Mouse (Mus musculus): ENCODE measurements around the gene Cybb. TPM values are rescaled to one million over a fixed set of nuclear protein-coding genes. Genes with fewer than 3 reads are reported as not detected.
"Not testable (repeated sequence)": the region's sequence is repeated elsewhere in the genome, so short reads cannot be mapped to it uniquely, and the experiment has no call there.

Cybb gene
- polyA plus RNA-seq (2017; shearing (Covaris generic)): 10 to 100 TPM; 40.8 to 48.7 TPM

- no peak for ATAC-seq
Observed at GRCm38 (mm10) chrX:9487671-9488070, at the start of gene Cybb. Cybb (minus strand) TSS chrX:9487771.

DNA sequence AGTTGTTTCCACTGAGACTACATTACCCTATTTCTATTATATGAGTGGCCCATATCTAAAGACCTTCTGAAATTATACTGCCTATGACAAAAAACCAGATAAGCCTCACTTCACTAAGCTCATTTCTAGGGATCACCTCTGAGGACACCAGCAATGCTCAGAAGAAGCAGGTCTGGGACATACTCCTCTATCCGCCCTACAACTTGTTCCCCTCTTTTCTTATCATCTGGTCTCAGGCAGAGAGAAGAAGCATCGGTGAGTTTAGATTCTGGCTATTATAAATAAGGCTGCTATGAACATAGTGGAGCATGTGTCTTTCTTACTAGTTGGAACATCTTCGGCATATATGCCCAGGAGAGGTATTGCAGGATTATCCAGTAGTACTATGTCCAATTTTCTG is 49.3 kb upstream of the Cybb start:
- no peak for ATAC-seq

DNA sequence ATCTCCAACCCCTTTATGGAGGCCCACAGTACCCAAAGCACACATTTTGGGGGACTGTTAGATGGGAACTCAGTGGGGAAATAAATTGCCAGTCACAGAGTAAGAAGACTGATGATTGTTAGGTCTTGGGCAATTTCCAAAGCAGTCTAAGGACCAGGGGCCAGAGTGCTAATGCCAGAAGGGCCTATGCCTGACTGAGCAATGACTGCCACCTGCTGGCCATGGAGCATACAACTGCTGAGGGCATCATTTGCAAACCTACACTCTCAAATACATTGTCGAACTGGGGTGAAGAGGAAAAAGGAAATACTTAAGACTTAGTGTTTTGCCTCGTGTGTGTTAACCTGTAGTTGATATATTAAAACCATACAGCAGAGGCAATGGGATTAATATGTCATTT is 32.4 kb upstream of the Cybb start:
- peak; percentile 77 for ATAC-seq

- not testable (repeated sequence) for ATAC-seq
Observed at GRCm38 (mm10) chrX:9517531-9517930, 30.0 kb upstream of the Cybb start.

GRCm38 (mm10) chrX:9475036-9475435 is 12.5 kb downstream of the Cybb start:
- not testable (repeated sequence) for ATAC-seq

DNA sequence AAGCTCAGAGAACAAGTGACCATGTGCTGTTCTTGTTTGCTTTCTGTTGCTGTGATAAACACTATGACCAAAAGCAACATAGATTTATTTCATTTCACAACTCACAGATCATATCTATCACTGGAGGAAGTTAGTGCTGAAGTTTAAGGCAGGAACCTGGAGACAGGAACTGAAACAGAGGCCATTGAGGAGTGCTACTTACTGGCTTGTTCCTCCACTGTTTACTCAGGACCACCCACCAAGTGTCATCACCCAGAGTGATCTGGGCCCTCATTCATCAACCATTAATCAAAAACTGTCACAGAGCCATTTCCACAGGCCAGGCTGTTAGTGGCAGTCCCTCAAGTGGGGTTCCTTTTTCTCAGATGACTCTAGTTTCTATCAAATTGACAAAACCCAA is 13.1 kb downstream of the Cybb start:
- ATAC-seq: no peak

DNA sequence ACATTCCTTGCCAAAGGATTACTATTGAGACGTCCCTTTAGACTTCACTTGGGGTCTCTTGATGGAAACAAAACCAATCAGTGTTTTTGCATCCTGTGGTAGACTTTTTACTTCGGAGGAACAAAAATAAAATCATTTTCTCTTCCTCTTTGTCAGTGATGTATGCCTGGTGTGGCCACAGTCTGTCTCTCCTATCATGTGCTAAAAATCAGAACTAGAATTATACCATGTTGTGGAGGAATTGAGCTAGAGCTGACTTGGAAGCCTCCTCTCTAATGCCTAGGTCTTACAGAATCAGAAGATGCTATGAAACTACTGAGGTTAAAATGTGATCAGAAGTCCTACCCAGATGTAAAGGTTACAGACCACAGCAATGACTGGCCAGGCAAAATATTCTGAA is 13.8 kb downstream of the Cybb start:
- ATAC-seq: no peak

GRCm38 (mm10) chrX:9470811-9471388 is 16.7 kb downstream of the Cybb start:
- peak; percentile 85 for ATAC-seq

GRCm38 (mm10) chrX:9469100-9469499 is 18.5 kb downstream of the Cybb start:
- no peak for ATAC-seq

- ATAC-seq: peak; percentile 15
Observed at GRCm38 (mm10) chrX:9467020-9467419, 20.6 kb downstream of the Cybb start.

DNA sequence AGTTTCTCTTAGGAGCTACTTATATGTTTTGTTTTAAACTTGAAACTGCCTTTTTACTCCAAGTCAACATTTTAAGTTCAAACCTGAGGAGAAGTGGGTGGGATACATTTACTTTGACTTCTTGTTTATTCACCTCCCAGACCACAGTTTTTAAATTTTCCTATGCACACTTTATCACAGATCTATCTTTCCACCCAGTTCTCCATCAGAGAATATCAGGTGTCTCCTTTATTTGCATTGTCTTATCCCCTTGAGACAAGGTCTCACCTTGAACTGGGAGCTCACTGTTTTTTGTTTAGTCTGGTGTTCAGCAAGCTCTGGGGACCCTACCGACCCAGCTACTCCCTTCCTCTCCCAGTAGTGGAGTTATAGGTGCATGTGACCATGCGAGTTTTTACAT is 21.7 kb downstream of the Cybb start:
- no peak for ATAC-seq

- no peak for ATAC-seq
Observed at GRCm38 (mm10) chrX:9462671-9463070, 24.9 kb downstream of the Cybb start.

DNA sequence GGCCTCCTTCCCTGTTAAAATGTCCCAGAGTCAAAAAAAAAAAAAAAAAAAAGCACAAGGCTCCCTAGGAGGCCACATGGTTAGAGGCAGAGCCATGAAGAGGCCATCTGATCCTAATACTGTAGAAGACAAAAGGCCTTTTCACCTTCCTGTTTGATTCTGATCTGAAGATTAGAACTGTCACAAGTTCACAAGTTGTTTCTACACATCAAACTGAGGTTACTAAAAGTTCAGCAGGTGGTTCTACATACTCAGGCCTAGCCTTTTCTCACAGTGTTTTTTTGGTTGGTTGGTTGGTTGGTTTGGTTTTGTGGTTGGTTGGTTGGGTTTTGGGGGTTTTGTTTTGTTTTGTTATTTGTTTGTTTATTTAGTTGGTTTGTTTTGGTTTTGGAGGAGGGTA is 26.2 kb downstream of the Cybb start:
- peak; percentile 93 for ATAC-seq

- ATAC-seq: no peak
Observed at GRCm38 (mm10) chrX:9460387-9460930, 27.1 kb downstream of the Cybb start.

- no peak for ATAC-seq
Observed at GRCm38 (mm10) chrX:9452375-9452774, 35.2 kb downstream of the Cybb start.

DNA sequence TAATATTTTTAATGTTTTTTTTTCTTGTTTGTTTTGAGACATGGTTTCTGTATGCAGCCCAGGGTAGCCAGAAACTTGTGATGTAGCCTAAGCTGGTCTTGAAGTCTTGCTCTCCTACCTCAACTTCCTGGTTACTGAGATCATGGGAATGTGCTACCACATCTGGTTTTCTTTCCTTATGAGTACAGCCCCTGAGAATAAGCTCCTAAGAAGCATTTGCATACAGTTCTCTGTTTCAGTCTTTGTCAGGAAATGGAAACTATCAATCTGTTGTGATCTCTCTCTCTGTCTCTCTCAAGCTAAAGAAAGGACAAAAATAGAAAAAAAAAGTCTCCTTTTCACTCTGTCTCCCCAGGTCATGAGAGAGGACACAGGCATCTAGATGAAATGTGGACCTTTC is 40.3 kb downstream of the Cybb start:
- peak; percentile 45 for ATAC-seq

- ATAC-seq: no peak
Observed at GRCm38 (mm10) chrX:9441102-9441501, 46.5 kb downstream of the Cybb start.

- ATAC-seq: peak; percentile 20
Observed at GRCm38 (mm10) chrX:9440556-9440955, 47.0 kb downstream of the Cybb start.

DNA sequence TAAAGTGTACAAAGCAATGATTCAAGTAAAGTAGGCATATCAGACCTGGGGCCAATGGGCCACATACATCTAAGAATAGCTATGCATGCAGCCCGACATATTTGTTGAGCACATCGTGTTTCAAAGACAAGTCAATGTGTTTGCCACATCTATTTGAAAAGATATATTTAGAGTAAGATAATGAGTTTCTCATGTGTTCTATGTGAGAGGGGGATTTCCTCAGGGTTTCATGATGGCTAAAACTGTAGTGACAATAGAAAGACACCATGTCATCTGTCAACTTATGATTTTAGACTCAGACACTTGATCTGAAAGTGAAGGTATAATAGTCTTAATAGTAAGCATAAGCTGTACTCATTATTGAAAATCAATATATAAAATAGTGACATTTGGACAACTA is 48.3 kb downstream of the Cybb start:
- no peak for ATAC-seq

DNA sequence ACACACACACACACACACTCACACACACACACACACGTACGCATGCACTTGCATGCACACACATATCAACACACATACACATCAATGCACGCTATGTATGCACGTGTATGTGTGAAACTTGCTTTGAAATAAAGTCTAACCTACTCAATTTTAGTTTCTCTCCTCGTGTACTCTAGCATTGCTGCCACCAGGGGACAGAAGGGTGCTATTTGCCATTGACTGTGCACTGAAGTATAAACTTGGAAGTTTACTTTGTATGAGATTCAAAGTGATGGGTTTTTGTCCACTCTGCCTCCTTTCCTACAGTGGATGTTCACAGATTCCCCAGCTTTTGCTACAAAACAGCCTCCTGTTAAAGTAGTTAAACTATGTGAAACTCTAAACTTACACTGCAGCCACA is 73.7 kb downstream of the Cybb start:
- no peak for ATAC-seq

Other genes with a start within 250 kb of the Cybb start
- 1 to 10 TPM in 1 of 2 experiments, under 1 TPM in 1; 0.38 to 1.2 TPM for gene Gm14862, start 230.9 kb downstream of the Cybb start, polyA plus RNA-seq (2017; shearing (Covaris generic))
- gene Xk, start 215.0 kb downstream of the Cybb start, polyA plus RNA-seq (2017; shearing (Covaris generic)): 1 to 10 TPM in 1 of 2 experiments, under 1 TPM in 1; 0.86 to 1.5 TPM
- gene H2al1m, start 204.0 kb downstream of the Cybb start, polyA plus RNA-seq (2017; shearing (Covaris generic)): under 1 TPM in 1 of 2 experiments, not detected in 1; 0.85 TPM
- gene H2al1k, start 137.1 kb downstream of the Cybb start, polyA plus RNA-seq (2017; shearing (Covaris generic)): not detected
- not detected for gene H2al1o, start 84.6 kb upstream of the Cybb start, polyA plus RNA-seq (2017; shearing (Covaris generic))
- gene Dynlt3, start 175.2 kb upstream of the Cybb start, polyA plus RNA-seq (2017; shearing (Covaris generic)): 10 to 100 TPM; 44.9 to 45.5 TPM

All from CD4-positive, CD25-positive, alpha-beta regulatory T cell, adult 4 months (primary cell).